Mouse (Mus musculus) megakaryocyte, adult 5-6 weeks (primary cell): Measurements from ENCODE around the gene Phc2. TPM values are rescaled to one million over a fixed set of nuclear protein-coding genes. Genes with fewer than 3 reads are reported as not detected.

Experiments used
- ATAC-seq: 2 replicates; pipeline ENCODE4 v1.8.0; 2016; ENCODE audit warnings: mild to moderate bottlenecking, inconsistent platforms; ENCODE audit not compliant: poor library complexity, severe bottlenecking
- total RNA-seq, 2 experiments: library from RNA; stranded (forward) in 1 of 2; stranded (reverse) in 1 of 2; fragments of 153-499, 151-499 nt in 1 of 2; fragments of 221-1000, 200-1000 nt in 1 of 2; gene quantifications; 2 replicates each; pipeline versions ENCODE4 v1.2.3 to v1.2.4; 2015 to 2017

The Phc2 gene
- total RNA-seq, 2 experiments from 2014 or later: 18.8 to 34.1 TPM

DNA sequence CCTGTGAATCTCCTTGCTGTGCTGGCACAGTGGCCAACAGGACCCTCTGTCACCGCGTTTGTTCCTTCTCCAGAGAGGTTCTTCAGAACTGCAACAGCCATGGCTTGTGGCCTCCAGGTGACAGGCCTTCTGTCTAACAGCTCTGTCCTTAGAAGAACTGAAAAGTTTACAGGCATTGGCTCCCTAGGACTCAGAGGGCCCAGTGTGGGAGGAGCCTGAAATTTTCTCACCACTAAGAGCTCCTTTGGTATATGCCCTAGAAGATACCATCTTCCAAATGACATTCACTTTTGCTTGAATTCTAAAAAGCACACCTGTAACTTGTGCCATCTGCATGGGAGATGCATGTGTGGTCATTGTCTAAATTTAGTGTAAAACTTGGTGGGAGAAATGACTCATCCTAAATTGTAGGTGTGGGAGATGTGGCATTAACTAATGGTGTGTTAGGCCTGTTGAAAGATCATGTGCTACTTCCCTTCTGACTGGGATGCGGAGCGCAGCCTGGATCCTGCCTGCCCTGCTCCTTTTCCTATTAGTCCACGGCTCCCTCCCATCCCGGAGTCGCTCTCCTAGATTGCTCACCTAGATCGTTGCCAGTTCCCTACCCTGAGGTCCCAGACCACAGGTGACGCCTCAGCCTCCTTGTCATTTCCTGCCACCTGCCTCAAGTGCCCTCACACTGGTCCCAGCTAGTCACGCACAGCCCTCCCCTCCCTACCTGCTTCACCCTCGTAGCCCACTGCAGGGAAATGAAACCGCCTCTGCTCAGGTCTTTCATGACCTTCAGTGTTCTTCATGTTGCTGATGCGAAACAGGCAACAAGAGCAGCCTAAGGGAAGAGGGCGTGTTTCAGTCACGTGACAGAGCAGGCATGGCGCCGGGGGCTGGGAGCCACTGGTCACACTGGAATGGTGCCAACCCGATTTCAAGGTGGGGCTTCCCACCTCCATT, 80.5 kb downstream of the Phc2 start:
- ATAC-seq: no peak

DNA sequence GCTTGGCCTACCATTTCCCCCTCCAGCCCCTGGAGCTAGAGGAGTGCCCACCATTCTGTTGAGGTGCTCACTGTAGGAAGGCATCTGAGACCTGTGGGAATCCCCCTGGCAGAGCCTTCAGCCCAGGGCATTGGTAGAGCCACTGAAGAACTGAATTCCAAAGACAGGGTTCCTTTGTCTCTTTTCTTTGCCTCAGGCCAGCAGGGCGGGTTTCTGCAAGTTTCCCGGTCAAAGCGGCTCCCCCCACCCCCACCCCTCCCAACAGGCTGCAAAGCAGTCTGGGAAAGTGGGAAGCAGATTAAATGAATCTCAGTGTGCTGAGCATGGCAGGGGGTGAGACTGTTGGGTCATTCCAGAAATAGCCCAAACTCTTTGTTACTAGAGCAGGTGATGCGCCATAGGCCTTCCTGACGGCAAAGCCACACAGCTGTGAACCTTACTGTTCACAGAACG, 82.7 kb downstream of the Phc2 start:
- ATAC-seq: no peak

DNA sequence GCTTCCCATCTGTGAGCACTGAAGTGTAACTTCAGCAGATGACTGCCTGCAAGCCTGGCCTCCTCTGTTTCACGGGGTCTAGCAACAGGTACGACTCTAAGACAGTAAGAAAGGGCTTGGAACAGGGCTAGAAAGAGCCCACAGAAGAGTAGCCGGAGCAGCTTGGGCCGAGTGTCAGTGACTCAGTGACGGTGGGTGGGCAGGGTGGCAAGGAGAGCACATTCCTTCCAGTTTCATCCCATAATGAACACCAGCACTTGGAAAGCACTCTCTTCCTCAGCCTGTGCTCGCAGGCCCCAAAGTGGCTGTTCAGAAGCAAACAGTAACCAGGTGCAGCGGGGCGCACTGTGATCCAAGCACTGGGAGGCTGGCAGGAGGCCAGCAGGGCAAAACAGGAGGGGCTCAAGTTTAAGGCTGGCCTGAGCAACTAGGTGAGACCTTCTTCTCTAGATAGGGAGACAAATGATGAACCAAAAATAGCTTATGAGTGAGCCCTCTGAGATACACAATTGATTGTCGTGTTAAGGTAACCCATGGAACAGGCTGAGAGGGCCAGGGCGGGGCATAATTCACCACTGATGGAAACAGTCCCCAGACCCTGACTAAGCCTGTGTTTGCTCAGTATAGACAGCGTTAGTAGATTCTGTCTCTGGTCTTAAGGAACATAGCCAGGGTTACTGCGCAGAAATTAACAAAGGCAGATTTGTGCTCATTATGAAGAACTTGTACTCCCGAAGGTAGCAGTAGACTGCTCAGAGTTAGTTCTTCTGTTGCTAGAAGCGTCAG, 83.5 kb downstream of the Phc2 start:
- ATAC-seq: no peak

DNA sequence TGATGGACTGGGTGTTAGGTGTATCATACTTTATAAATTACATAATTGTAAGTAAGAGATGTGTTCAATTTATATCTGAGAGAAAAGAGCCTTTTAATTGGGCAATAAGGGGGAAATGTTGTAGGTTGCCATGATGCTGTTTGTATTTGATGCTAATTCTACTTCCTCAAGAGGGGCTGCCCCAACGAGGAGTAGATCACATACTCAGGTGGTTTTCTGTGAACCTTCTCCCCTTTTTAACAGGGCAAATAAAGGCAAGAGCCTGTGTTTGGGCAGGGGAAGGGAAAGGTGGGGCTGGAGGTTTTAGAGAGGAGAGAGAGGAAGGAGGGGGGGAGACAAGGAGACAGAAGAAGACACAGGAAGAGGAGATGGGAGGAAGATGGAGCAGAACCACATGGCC, 86.4 kb downstream of the Phc2 start:
- no peak for ATAC-seq

DNA sequence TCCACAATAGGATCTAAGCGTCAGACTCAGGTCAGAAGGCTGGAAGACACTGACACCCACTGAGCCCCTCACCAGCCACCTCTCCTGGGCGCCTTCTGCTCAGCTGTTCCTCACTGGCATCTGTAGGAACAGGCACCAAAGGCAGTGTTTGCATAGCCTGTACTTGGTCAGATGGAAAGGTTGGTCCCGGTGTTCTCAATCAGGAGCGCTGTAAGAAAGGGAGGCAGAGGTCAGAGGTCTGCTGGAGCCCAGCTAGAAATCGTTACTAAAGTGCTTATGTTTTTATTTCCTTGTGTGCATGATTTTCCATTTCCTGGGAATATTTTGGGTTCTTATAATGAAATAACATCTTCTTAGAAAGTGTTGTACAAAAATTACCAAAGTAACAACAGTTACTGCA, 87.4 kb downstream of the Phc2 start:
- no peak for ATAC-seq

DNA sequence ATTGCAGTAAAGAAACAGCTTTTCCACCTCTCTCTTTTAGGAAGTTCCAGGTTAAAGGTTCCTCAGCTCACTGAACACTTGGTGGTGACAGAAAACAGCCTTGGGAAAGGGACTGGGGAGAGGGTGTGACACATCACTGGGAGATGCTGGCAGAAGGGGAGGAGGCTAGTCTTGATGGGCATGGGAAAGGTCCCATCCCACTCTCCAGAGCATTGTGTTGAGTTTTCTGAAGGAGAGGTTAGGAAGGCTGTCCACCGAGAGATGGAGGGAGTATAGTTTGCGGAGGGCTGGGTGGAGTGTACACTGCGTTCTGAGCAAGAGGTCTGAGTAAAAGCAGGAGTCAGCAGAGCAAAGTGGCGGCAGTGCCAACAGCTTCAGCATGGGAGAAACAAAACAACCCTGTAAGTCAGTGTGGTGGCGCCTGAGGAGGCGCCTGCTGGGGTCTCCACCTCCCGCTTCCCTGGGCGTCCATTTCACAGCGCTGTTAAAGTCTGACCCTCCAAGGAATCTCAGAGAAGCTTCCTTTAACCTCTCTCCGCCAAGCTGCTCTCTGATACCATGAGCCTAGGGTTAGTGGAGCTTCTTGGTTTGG, 88.0 kb downstream of the Phc2 start:
- ATAC-seq: no peak

DNA sequence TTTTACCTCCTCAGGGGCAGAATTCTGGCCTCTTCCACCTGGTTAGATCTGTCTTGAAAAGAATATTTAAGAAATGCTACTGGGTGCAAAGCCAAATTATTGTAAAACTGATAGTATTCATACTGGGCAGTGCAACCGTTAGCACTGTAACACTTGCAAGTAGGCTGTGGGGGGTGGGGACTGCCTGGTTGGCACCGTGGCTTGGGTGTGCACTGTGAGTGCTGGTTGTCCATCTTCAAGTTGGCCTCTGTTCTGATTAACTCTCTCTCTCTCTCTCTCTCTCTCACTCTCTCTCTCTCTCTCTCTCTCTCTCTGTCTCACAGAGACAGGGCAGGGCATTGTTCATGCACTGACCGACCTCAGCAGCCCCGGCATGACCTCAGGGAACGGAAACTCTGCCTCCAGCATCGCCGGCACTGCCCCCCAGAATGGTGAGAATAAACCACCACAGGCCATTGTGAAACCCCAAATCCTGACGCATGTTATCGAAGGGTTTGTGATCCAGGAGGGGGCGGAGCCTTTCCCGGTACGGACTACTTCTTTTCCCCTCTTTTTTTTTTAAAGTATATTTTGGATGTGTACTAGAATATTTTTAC, 88.6 kb downstream of the Phc2 start:
- ATAC-seq: 0 out of 2 replicates have a peak, but pooled peaks have one; percentile 24

DNA sequence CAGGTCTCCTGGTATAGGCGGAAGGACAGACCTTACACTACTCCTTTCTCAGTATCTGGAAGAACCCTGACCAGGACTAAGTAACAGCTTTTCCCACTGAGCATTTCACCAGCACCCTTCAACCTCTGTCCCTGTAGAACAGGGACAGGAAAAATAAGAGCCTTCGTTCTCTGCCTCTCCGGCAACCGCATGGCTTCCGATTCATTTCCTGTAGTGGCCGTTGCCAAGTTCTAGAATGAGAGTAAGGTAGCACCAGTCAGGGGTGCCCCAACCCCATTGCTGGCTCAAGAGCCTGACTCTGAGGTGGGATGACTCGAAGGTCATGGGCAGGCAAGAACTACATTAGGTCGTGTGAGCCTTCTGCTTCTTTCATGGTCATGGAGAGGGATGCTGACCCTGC, 90.7 kb downstream of the Phc2 start:
- ATAC-seq: no peak

DNA sequence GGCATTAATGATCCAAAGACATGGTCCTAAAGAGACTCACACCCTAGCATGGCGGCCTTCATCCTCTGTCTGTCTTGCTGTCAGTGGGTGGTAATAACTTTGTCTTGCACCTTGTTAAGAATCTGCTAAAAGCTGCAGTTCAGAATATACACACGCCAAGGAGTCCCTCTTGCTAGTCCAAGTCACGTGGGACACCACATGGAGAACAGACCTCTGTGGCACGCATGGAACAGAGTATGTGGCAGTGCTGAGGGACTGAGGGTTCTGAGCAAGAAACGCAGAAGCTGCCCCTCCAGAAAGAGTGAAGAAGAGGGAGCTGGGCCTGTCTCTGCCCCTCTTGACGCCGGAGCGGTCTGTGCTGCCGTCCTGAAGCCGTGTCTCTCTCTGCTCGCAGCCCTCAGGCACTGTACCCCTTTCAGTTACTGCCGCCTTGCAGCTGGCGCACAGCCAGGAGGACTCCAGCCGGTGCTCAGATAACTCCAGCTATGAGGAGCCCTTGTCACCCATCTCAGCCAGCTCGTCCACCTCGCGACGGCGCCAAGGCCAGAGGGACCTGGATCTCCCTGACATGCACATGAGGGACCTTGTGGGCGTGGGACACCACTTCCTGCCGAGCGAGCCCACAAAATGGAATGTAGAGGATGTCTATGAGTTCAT, 93.2 kb downstream of the Phc2 start:
- ATAC-seq: no peak

DNA sequence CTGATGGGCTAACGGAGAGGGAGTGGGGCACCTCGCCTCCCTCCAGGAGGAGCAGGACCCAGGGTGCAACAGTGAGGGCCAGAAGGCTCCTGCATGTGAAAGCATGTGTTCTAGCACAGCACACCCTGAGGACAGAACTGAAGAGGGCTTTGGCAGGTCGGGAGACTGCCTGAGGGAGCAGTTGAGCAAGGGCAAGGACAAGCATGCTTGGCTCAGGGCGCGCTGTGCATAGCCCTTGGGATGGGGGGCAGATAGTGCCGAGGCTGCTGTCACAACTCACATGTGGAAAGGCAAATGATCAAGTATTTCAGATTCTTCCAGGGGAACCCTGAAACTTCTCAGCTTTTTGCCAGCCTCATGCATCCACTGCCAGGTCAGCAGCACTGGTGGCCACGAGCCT, 93.8 kb downstream of the Phc2 start:
- no peak for ATAC-seq

DNA sequence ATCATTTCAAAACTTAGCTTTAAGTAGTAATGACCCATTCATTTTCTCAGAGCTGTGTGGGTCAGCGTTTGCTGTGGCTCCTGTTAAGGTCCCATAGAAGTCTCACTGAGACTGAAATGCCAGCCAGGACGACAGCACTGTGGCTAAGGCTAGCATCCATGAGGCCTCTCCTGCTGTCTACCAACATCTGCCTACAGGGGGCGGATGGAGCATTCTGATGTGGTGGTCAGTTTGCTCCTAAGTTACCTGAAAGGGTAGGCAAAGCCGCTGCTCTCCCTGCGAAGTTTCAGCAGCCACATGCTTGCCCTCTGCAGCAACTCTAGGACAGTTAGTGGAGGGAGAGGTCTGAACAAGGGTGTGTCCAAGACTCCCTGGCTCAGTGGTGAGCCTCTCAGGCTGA, 96.5 kb downstream of the Phc2 start:
- ATAC-seq: no peak

DNA sequence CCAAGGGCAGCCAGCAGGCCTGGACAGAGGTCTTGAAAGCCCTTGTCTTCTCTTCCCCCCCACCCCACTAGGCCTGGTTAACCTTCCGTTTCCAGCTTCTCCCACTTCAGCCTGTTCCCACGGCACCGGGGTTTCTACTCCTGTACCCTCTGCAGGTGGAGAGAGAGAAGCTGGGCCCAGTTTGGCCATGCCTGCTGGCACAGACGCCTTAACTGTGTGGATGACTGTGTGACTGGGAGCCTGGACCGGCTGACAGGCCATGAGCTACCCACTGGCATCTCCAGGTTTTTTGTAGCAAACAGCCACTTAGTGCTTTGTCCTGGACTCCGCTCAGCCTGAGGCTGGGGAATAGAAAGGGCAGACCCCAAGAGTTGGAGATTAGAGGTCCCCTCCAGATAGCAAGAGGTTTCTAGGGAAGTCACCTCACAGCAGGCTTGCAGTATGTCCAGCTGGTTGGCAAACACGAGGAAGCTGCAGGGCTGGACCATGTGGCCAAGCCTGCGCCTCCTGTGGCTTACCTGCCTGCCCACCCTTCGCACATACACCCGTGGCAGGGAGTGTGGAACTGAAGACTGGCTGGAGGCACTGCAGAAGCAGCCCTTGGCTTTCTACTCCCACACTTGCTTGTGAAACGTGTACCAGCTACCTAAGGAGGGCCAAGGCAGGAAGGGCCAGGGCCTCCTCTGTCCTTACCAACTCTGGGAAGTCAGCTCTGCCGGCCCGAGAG, 97.7 kb downstream of the Phc2 start:
- ATAC-seq: no peak

DNA sequence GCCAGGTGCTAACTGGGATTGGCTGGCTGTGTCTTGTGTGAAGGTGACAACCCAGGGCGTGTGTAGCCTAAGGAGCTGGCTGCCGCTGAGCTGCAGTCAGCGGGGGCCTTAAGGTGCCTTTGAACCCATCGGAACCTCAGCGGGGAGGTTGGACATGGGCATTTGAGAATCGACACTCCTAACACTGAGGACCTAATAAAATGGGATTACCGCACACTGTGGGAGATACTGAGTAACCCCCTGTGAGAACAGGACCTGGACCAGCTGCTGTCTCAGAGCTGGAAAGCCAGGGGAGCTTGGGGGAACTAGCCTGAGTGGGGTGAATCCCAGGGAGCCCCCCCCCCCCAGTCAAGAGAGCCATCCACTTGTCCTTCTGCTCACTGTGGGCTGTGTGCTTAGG, 99.1 kb downstream of the Phc2 start:
- no peak for ATAC-seq

DNA sequence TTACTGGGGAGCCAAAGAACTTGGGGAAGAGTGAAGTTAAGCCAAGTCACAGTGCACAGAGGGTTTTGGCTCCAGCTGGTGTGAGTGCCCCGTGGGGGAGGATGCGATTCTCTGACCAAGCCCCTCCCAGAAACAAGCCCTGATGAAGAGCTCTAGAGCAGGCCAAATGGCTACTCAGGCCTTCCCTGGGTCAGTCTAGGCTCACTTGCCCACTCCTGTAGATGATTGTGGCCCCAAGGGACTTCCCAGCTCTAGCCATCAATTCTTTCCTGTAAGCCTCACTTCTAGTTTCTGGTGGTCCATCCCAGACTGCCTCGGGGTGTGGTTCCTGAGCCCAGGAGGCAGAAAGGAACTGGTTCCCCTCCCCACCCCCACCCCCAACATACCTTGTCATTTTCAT, 100.6 kb downstream of the Phc2 start, which contains the start of gene A3galt2:
A3galt2 (plus strand) TSS at position 301 of the 400 bp plus-strand sequence.
- no peak for ATAC-seq

DNA sequence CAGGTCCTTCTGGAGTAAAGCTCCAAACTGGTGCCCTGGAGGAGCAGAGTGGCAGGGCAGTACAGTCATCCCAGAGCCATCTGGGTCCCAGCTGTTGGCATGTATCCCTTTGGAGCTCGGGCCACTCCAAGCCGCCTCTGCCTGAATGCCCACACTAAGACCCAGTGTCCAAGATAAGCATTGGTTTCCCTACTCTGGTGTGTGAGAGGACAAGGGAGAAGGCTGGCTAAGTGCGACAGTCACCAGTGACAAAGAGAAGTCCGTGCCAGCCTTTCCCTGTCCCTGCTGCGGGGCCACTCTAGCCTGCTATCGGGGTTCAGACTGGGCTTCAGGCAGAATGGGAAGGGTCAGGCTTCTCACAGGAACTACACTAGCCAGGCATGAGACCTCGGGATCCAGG, 101.4 kb downstream of the Phc2 start:
- ATAC-seq: no peak

DNA sequence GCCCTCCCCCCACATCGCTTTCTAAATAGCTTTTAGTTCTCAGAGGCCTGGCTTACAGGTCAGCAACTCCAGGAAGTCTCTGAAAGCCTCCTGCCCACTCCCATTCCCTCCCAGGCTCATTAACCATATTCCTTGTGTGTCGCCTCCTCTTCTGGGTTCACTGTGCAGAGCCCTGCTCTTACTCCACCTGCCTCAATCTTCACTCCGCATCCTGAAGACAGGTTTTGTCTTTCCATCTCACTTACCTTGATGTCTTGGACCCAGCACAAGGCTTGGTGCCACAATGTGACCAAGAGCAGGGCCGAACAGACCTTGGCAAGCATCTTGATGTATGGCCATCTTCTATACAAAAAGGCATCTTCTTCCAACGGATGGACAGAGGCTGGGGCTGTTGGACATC, 104.7 kb downstream of the Phc2 start:
- no peak for ATAC-seq

DNA sequence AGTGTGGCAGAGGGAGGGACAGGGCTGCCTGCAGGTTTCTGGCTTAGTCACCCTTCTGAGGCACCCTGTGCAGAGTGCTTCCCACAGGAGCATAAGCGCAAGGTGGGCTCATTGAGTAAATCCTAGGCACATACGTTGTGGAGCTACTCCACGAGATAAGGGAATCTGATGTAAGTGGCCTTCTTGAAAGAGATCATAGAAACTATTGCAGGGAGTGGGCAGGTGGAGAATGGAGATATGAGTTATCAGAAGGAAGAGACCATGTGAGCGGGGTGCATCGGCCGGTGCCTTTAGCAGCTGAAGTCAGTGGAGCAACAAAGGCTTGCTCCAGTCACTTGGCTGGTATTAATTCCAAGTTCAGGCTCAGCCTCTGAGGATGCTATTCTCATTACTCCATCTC, 105.5 kb downstream of the Phc2 start:
- ATAC-seq: no peak

DNA sequence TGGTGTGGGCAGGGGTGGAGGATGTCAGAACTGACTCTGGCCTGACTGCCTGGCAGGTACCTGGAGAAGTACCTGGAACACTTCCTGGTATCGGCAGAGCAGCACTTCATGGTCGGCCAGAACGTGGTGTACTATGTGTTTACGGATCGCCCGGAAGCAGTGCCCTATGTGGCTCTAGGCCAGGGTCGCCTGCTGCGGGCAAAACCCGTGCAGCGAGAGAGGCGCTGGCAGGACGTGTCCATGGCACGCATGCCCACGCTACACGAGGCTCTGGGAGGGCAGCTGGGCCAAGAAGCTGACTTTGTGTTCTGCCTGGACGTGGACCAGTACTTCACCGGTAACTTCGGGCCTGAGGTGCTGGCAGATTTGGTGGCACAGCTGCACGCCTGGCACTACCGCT, 112.4 kb downstream of the Phc2 start:
- no peak for ATAC-seq

DNA sequence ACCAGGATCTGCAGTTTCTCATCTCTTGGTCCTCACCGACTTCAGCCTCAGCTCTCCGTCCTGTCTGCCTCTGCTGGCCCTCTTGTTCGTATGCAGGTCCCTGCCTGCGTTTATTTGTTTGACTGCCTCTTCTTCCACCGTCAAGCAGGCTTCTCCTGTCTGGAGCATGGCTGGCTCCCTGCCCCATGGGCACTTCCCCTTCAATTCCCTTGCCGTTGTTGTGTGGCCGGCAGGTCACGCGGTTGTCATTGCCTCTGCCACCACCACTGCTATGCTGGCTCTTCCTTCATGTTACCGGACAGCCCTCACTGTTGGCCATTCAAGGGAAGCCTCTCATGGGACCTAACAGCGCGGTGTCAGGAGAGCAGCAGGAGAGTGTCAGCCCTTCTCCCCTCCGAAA, 113.6 kb downstream of the Phc2 start:
- ATAC-seq: no peak
